Mouse (Mus musculus): Measurements from ENCODE around the gene Cyb5r4. TPM values are rescaled to one million over a fixed set of nuclear protein-coding genes. Genes with fewer than 3 reads are reported as not detected.

Gene Cyb5r4
- polyA plus RNA-seq, 1 experiment from 2014 or later, result 43.9 TPM

DNA sequence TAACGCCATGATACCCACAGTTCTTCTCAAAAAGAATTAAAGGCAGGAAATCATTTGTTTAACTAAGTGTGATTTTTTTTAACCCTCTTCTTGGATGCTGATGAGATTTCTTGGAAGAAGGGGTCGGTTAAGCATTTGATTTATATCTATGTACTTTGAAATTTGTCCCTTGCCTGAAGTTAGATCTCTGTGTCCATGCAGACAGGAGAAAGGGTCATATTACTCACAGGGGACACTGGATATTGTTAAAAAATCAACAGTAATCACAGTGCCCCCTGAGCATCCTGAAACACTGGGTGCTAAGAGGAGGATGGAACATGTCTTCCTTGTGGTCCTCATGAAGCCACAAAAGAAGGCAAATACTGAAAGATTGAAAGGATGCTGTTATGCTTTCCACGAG, 37.2 kb upstream of the Cyb5r4 start:
- Histone ChIP-seq H3K4me1 (ENCODE audit: control insufficient read depth, insufficient read depth, low read length) (no peaks in the 10 kb centered on the region), H3K9me3 (ENCODE audit: control insufficient read depth, low read depth, low read length) (no peaks in the 10 kb centered on the region), H3K4me3 (ENCODE audit: low read depth, low read length) (no peak overlapping the region), H3K27me3 (ENCODE audit: control insufficient read depth, insufficient read depth, low read length) (no peaks in the 10 kb centered on the region), H3K27ac (ENCODE audit: low read length) (no peak overlapping the region), H3K9ac (replicated peaks; ENCODE audit: low read depth, low read length) (no peak overlapping the region), H3K4me2 (replicated peaks; ENCODE audit: low read depth, low read length) (no peak overlapping the region), H3K36me3 (ENCODE audit: control insufficient read depth, insufficient read depth, low read length) (no peaks in the 10 kb centered on the region)
- ATAC-seq (ENCODE audit: insufficient number of reproducible peaks, insufficient read depth, low FRiP score, low read depth), result no peak
- WGBS, result 54% methylated on average over 3 of the region's 3 CpGs

DNA sequence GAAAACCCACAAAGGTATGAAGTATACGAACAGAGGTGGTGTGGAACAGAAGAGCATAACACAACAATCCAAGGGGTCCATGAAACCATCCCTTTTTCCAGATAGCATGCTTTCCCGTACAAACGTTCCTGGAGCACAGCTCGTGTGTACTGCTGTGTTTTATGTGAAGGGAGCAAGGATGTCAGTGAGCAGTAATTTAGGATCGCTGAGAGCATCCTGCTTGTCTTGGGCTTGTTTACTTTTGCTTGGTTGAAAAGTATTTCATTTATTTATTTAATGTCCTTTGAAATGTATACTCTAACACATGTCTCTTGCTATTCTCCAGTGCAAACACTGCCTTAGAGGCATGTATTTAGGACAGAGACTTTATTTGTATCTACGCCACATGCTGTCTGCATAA, 36.7 kb upstream of the Cyb5r4 start:
- no peaks in the 10 kb centered on the region for H3K27me3 ChIP-seq (ENCODE audit: control insufficient read depth, insufficient read depth, low read length)
- H3K9me3 ChIP-seq (ENCODE audit: control insufficient read depth, low read depth, low read length), result no peaks in the 10 kb centered on the region
- H3K27ac ChIP-seq (ENCODE audit: low read length), result no peak overlapping the region
- H3K4me1 ChIP-seq (ENCODE audit: control insufficient read depth, insufficient read depth, low read length), result no peaks in the 10 kb centered on the region
- 33% methylated on average over 6 of the region's 6 CpGs for WGBS
- H3K4me2 ChIP-seq (replicated peaks; ENCODE audit: low read depth, low read length), result no peak overlapping the region
- H3K36me3 ChIP-seq (ENCODE audit: control insufficient read depth, insufficient read depth, low read length), result no peaks in the 10 kb centered on the region
- no peak for ATAC-seq (ENCODE audit: insufficient number of reproducible peaks, insufficient read depth, low FRiP score, low read depth)
- no peak overlapping the region for H3K9ac ChIP-seq (replicated peaks; ENCODE audit: low read depth, low read length)
- no peak overlapping the region for H3K4me3 ChIP-seq (ENCODE audit: low read depth, low read length)

DNA sequence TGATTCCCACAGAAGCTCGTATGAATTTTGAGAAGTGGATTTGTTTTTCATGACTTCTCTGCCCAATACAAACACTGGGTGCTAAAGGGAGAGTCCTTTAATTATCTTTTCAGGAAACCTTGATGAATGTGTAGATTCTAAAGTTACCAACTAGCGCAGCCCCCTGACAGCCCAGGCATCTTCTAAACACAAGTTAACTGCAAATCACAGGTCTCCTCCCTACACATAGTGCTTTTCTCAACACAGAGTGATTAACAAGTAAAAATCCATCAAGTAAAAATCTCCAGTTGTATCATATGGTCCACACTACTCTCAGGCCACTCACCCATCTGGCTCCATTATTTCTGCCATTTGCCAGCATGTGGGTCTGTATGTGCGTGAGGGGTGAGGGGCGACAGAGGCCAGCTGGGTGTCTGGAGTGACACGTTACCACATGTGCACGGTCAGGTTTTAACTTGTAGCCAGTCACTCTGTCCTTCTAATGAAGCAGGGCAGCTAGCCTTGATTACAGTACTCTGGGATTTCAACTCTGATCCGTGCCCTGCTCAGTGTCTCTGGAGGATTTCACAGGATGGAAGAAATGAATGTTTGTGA, 35.0 kb upstream of the Cyb5r4 start:
- H3K9ac ChIP-seq (replicated peaks; ENCODE audit: low read depth, low read length), result no peak overlapping the region
- H3K36me3 ChIP-seq (ENCODE audit: control insufficient read depth, insufficient read depth, low read length), result no peaks in the 10 kb centered on the region
- no peak overlapping the region for H3K4me3 ChIP-seq (ENCODE audit: low read depth, low read length)
- no peaks in the 10 kb centered on the region for H3K4me1 ChIP-seq (ENCODE audit: control insufficient read depth, insufficient read depth, low read length)
- H3K4me2 ChIP-seq (replicated peaks; ENCODE audit: low read depth, low read length), result no peak overlapping the region
- no peaks in the 10 kb centered on the region for H3K27me3 ChIP-seq (ENCODE audit: control insufficient read depth, insufficient read depth, low read length)
- 35% methylated on average over 7 of the region's 7 CpGs for WGBS
- H3K27ac ChIP-seq (ENCODE audit: low read length), result no peak overlapping the region
- no peaks in the 10 kb centered on the region for H3K9me3 ChIP-seq (ENCODE audit: control insufficient read depth, low read depth, low read length)
- no peak for ATAC-seq (ENCODE audit: insufficient number of reproducible peaks, insufficient read depth, low FRiP score, low read depth)

DNA sequence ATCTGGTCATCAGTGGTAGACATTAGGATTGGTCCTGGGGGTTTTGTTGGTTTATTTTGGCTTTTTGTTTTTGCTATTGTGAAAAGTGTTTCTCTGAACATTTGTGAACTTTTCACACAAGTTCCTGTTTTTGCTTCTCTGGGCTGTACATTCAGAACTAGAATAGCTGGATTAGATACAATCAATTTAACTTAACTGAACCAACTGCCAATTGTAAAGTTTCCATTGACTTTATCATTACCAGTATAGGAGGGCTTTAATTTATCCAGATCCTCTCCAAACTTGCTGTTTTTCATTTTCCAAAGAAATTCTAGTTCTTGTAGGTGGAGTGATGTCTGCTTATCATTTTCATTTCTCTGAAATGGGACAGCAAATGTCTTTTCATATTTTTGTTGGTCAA, 32.0 kb upstream of the Cyb5r4 start:
- no peaks in the 10 kb centered on the region for H3K36me3 ChIP-seq (ENCODE audit: control insufficient read depth, insufficient read depth, low read length)
- no peak for ATAC-seq (ENCODE audit: insufficient number of reproducible peaks, insufficient read depth, low FRiP score, low read depth)
- H3K4me1 ChIP-seq (ENCODE audit: control insufficient read depth, insufficient read depth, low read length), result no peaks in the 10 kb centered on the region
- H3K27ac ChIP-seq (ENCODE audit: low read length), result no peak overlapping the region
- no peaks in the 10 kb centered on the region for H3K27me3 ChIP-seq (ENCODE audit: control insufficient read depth, insufficient read depth, low read length)
- H3K9ac ChIP-seq (replicated peaks; ENCODE audit: low read depth, low read length), result no peak overlapping the region
- H3K4me3 ChIP-seq (ENCODE audit: low read depth, low read length), result no peak overlapping the region
- H3K9me3 ChIP-seq (ENCODE audit: control insufficient read depth, low read depth, low read length), result no peaks in the 10 kb centered on the region
- H3K4me2 ChIP-seq (replicated peaks; ENCODE audit: low read depth, low read length), result no peak overlapping the region

DNA sequence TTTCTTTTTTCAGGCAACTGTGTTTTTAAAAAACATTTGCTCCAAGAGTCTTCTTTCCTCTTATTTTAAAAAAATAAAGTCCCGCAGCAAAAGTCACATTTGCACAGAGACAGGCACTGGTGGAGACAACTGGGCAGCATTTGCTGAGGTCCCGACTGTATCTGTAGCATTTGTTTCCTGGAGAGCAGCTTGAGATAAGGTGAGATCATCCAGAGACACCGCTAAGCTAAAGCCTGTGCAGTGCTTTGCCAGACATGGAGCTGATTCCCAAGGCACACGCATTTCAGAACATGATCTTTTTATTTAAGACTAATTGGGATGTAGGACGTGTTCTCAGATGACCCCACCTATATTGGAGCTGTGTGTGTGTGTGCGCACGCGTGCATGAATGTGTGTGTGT, 30.1 kb upstream of the Cyb5r4 start:
- Histone ChIP-seq H3K9ac (replicated peaks; ENCODE audit: low read depth, low read length) (no peak overlapping the region), H3K36me3 (ENCODE audit: control insufficient read depth, insufficient read depth, low read length) (no peaks in the 10 kb centered on the region), H3K4me2 (replicated peaks; ENCODE audit: low read depth, low read length) (no peak overlapping the region), H3K4me1 (ENCODE audit: control insufficient read depth, insufficient read depth, low read length) (no peaks in the 10 kb centered on the region), H3K27me3 (ENCODE audit: control insufficient read depth, insufficient read depth, low read length) (no peaks in the 10 kb centered on the region), H3K4me3 (ENCODE audit: low read depth, low read length) (no peak overlapping the region), H3K27ac (ENCODE audit: low read length) (no peak overlapping the region), H3K9me3 (ENCODE audit: control insufficient read depth, low read depth, low read length) (no peaks in the 10 kb centered on the region)
- no peak for ATAC-seq (ENCODE audit: insufficient number of reproducible peaks, insufficient read depth, low FRiP score, low read depth)
- WGBS, result 69% methylated on average over 8 of the region's 8 CpGs

DNA sequence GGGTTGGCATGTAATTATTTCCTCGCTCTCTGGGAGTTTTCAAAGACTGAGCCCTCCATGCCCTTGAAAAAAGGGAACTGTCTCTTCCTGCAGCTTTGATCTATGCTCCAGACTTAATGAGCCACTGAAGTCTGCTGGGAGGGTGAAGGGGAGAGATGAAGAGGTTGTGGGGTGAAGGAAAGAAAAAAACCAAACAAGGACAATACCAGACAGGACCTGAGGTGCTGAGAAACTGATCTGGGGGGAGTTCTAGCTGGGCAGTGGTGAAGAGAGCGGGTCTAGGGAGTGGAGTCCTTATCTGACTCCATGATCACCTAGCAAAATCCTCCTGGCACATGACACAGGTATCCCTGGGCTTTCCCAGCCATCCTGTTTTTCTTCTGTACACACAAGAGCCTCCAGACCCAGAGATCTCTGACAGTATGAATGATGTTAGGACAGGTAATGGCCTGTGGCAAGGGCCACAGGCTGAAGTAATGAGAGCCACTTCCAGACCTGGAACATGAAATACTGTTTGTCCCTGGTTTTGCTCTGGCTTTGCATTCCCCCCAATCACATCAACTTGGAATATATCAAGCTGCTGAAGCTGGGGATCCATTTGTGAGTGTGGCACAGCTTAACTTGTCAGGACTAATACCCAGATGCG, 24.6 kb upstream of the Cyb5r4 start:
- no peak for ATAC-seq (ENCODE audit: insufficient number of reproducible peaks, insufficient read depth, low FRiP score, low read depth)
- no peaks in the 10 kb centered on the region for H3K27me3 ChIP-seq (ENCODE audit: control insufficient read depth, insufficient read depth, low read length)
- H3K4me3 ChIP-seq (ENCODE audit: low read depth, low read length), result no peak overlapping the region
- no peaks in the 10 kb centered on the region for H3K9me3 ChIP-seq (ENCODE audit: control insufficient read depth, low read depth, low read length)
- H3K4me1 ChIP-seq (ENCODE audit: control insufficient read depth, insufficient read depth, low read length), result no peaks in the 10 kb centered on the region
- no peak overlapping the region for H3K9ac ChIP-seq (replicated peaks; ENCODE audit: low read depth, low read length)
- H3K36me3 ChIP-seq (ENCODE audit: control insufficient read depth, insufficient read depth, low read length), result no peaks in the 10 kb centered on the region
- WGBS, result 59% methylated on average over 3 of the region's 3 CpGs
- H3K4me2 ChIP-seq (replicated peaks; ENCODE audit: low read depth, low read length), result no peak overlapping the region
- no peak overlapping the region for H3K27ac ChIP-seq (ENCODE audit: low read length)

DNA sequence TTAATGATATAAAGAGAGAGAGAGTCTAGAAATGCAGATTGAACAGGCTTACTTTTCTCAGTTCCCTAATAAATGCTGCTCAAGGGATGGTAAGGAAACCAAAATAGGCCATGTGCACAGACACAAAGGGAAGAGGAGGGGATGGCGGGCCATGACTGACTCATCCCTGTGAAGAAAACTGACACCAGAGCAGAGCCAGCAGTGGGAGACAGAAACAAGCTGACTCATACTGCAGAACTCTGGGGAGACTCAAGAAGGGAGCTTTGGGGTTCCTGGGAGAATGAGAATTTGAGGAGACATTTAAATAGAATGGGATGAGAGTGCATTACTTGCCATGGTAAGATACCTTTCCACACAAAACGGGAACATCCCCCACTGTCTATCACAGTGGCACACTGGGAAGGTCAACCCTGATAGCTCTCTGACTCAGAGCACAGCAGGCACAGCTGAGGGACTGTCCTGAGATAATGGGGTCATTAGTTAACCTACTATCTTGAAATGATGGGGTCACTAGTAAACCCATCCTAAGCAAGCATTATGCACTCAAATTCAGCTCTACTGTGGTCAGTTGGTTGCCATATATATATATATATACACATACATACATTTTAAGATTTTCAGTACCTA, 21.7 kb upstream of the Cyb5r4 start:
- Histone ChIP-seq H3K27ac (ENCODE audit: low read length) (no peak overlapping the region), H3K27me3 (ENCODE audit: control insufficient read depth, insufficient read depth, low read length) (no peaks in the 10 kb centered on the region), H3K4me1 (ENCODE audit: control insufficient read depth, insufficient read depth, low read length) (no peaks in the 10 kb centered on the region), H3K9ac (replicated peaks; ENCODE audit: low read depth, low read length) (no peak overlapping the region), H3K36me3 (ENCODE audit: control insufficient read depth, insufficient read depth, low read length) (no peaks in the 10 kb centered on the region), H3K4me2 (replicated peaks; ENCODE audit: low read depth, low read length) (no peak overlapping the region), H3K9me3 (ENCODE audit: control insufficient read depth, low read depth, low read length) (no peaks in the 10 kb centered on the region), H3K4me3 (ENCODE audit: low read depth, low read length) (no peak overlapping the region)
- 75% methylated on average over 2 of the region's 2 CpGs for WGBS
- ATAC-seq (ENCODE audit: insufficient number of reproducible peaks, insufficient read depth, low FRiP score, low read depth), result no peak

DNA sequence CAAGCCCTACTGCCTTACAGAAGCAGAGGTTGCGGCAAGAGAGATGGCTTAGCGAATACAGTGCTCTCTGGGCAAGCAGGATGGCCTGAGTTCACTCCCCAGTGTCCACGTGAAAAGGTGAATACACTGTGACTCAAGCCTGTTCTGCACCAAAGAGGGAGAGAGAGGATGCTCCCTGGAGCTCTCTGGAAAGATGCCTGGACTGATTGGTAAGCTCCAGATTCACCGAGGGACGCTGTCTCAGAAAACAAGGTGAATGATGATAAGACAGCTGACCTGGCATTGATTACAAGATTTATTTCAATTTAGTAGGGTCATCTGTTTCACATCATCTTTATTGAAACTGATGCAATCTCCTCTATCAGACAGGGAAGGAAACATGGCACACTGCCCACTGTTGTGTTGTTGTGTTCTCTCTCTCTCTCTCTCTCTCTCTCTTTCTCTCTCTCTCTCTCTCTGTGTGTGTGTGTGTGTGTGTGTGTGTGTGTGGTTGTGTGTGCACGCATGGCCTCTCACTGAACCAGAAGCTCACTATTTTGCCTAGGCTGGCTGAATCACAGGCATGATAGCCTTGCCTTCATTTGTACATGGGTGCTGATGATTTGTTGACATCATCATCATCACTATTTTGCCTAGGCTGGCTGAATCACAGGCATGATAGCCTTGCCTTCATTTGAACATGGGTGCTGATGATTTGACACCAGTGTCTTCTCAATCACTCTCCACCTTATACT, 16.9 kb upstream of the Cyb5r4 start:
- Histone ChIP-seq H3K27ac (ENCODE audit: low read length) (no peak overlapping the region), H3K9ac (replicated peaks; ENCODE audit: low read depth, low read length) (no peak overlapping the region), H3K4me1 (ENCODE audit: control insufficient read depth, insufficient read depth, low read length) (no peaks in the 10 kb centered on the region), H3K4me2 (replicated peaks; ENCODE audit: low read depth, low read length) (no peak overlapping the region), H3K36me3 (ENCODE audit: control insufficient read depth, insufficient read depth, low read length) (no peaks in the 10 kb centered on the region), H3K4me3 (ENCODE audit: low read depth, low read length) (no peak overlapping the region), H3K9me3 (ENCODE audit: control insufficient read depth, low read depth, low read length) (no peaks in the 10 kb centered on the region), H3K27me3 (ENCODE audit: control insufficient read depth, insufficient read depth, low read length) (no peaks in the 10 kb centered on the region)
- ATAC-seq (ENCODE audit: insufficient number of reproducible peaks, insufficient read depth, low FRiP score, low read depth), result no peak
- 71% methylated on average over 6 of the region's 6 CpGs for WGBS
